Comparison of ENCODE assay signal across 8 mouse cellular contexts in genomic region chr15:97785731-97786411, GRCm38 (mm10). TPM values are rescaled to one million over a fixed set of nuclear protein-coding genes. Genes with fewer than 3 reads are reported as not detected.
DNase-seq lines count a peak whose midpoint lies in the region; ATAC-seq and TF ChIP-seq lines count a peak whose summit lies in the region.

No protein-coding gene starts in this region.

- H3K4me1 ChIP-seq in intestine, embryonic 15.5 days (replicated peaks), result peaks cover 24% of the 10 kb centered on the region
- H3K4me1 ChIP-seq in intestine, embryonic 16.5 days (ENCODE audit: control insufficient read depth, insufficient read depth, low read length), result peaks cover 12% of the 10 kb centered on the region
- H3K4me1 ChIP-seq in MEL (ENCODE audit: control insufficient read depth in 1 of 2, insufficient read depth in 2 of 2, low read length in 2 of 2), result peaks cover 12 to 53% of the 10 kb centered on the region in 2 experiments
- peaks cover 42% of the 10 kb centered on the region for H3K4me1 ChIP-seq in liver, embryonic 11.5 days (replicated peaks; ENCODE audit: control insufficient read depth, insufficient read depth, low read length)
- peaks cover 53% of the 10 kb centered on the region for H3K4me1 ChIP-seq in hindbrain, embryonic 13.5 days (replicated peaks)

- no peak overlapping the region for H3K9ac ChIP-seq in intestine, embryonic 15.5 days
- H3K9ac ChIP-seq in intestine, embryonic 16.5 days (ENCODE audit: low read depth, low read length), result no peak overlapping the region
- H3K9ac ChIP-seq in MEL (ENCODE audit: control insufficient read depth, low read depth, low read length, poor library complexity, severe bottlenecking), result peak overlapping the region; percentile 96
- H3K9ac ChIP-seq in liver, embryonic 11.5 days (ENCODE audit: low read depth, low read length), result peak overlapping the region; percentile 57
- no peak overlapping the region for H3K9ac ChIP-seq in hindbrain, embryonic 13.5 days

- no peak overlapping the region for H3K4me2 ChIP-seq in intestine, embryonic 15.5 days (replicated peaks)
- H3K4me2 ChIP-seq in intestine, embryonic 16.5 days (ENCODE audit: low read depth, low read length), result no peak overlapping the region
- H3K4me2 ChIP-seq in liver, embryonic 11.5 days, result peak overlapping the region; percentile 89
- H3K4me2 ChIP-seq in hindbrain, embryonic 13.5 days, result no peak overlapping the region

- no peak for TF ChIP-seq RAD21 in MEL (IDR thresholded peaks at IDR 0.05; ENCODE audit: low read depth, low read length)

- peaks cover 29% of the 10 kb centered on the region for H3K79me2 ChIP-seq in MEL (ENCODE audit: control insufficient read depth, insufficient read depth, low read length, poor library complexity)

- H3K4me3 ChIP-seq in intestine, embryonic 15.5 days (replicated peaks), result no peak overlapping the region
- H3K4me3 ChIP-seq in intestine, embryonic 16.5 days (ENCODE audit: low read length), result no peak overlapping the region
- peak overlapping the region; percentile 90 to 91 for H3K4me3 ChIP-seq in MEL (ENCODE audit: control insufficient read depth in 1 of 2, insufficient read depth in 1 of 2, low read depth in 2 of 2, low read length in 2 of 2)
- peak overlapping the region; percentile 94 for H3K4me3 ChIP-seq in liver, embryonic 11.5 days (ENCODE audit: low read depth, low read length)
- H3K4me3 ChIP-seq in hindbrain, embryonic 13.5 days, result no peak overlapping the region

- peak in 1 of 3 experiments; percentile 14; a peak in 1 of 6 replicates for TF ChIP-seq CTCF in MEL (IDR thresholded peaks at IDR 0.05 in 2 of 3, conservative IDR thresholded peaks at IDR 0.05 in 1 of 3; ENCODE audit: control insufficient read depth in 1 of 3, insufficient read depth in 1 of 3, low read depth in 2 of 3, low read length in 3 of 3, poor library complexity in 1 of 3, severe bottlenecking in 1 of 3)

- peak; percentile 7; the same call in 1 of the 2 replicates for ATAC-seq in intestine, embryonic 15.5 days
- no peak for ATAC-seq in intestine, embryonic 16.5 days
- peak; percentile 70 for ATAC-seq in erythroblast, adult 5-6 weeks (replicated peaks; ENCODE audit: low FRiP score, poor library complexity, severe bottlenecking)
- ATAC-seq in liver, embryonic 11.5 days (replicated peaks; ENCODE audit: low FRiP score), result peak; percentile 59
- no peak for ATAC-seq in hindbrain, embryonic 13.5 days (ENCODE audit: low FRiP score)

- TF ChIP-seq EP300 in MEL (IDR thresholded peaks at IDR 0.05; ENCODE audit: low read depth in 1 of 2, low read length in 2 of 2), result no peak

- no peak overlapping the region for H3K27ac ChIP-seq in intestine, embryonic 15.5 days
- H3K27ac ChIP-seq in intestine, embryonic 16.5 days (ENCODE audit: low read length), result no peak overlapping the region
- H3K27ac ChIP-seq in MEL (ENCODE audit: control insufficient read depth, low read depth, low read length), result peak overlapping the region; percentile 94
- H3K27ac ChIP-seq in liver, embryonic 11.5 days (ENCODE audit: low read depth, low read length), result peak overlapping the region; percentile 91
- H3K27ac ChIP-seq in hindbrain, embryonic 13.5 days, result no peak overlapping the region

- no peaks in the 10 kb centered on the region for H3K27me3 ChIP-seq in intestine, embryonic 15.5 days (replicated peaks)
- no peaks in the 10 kb centered on the region for H3K27me3 ChIP-seq in intestine, embryonic 16.5 days (replicated peaks; ENCODE audit: control insufficient read depth, insufficient read depth, low read length)
- H3K27me3 ChIP-seq in MEL (ENCODE audit: control insufficient read depth in 1 of 2, insufficient read depth in 2 of 2, low read length in 2 of 2), result no peaks in the 10 kb centered on the region
- H3K27me3 ChIP-seq in liver, embryonic 11.5 days (replicated peaks; ENCODE audit: control insufficient read depth, insufficient read depth, low read length), result peaks cover 5% of the 10 kb centered on the region
- peaks cover 18% of the 10 kb centered on the region for H3K27me3 ChIP-seq in hindbrain, embryonic 13.5 days

- 81% methylated on average over 9 of the region's 9 CpGs for WGBS in intestine, embryonic 15.5 days
- 81% methylated on average over 9 of the region's 9 CpGs for WGBS in intestine, embryonic 16.5 days
- WGBS in liver, embryonic 11.5 days, result 50% methylated on average over 9 of the region's 9 CpGs
- 83% methylated on average over 9 of the region's 9 CpGs for WGBS in hindbrain, embryonic 13.5 days

- DNase-seq in MEL (ENCODE audit: low read depth, low spot score), result peak; percentile 93
- no peak for DNase-seq in liver, embryonic 11.5 days (ENCODE audit: low spot score)
- no peak for DNase-seq in retina, postnatal 1 day
- no peak for DNase-seq in T-cell, adult 2 months (ENCODE audit: low spot score)

- H3K9me3 ChIP-seq in intestine, embryonic 15.5 days, result no peaks in the 10 kb centered on the region
- no peaks in the 10 kb centered on the region for H3K9me3 ChIP-seq in intestine, embryonic 16.5 days (ENCODE audit: control insufficient read depth, low read length)
- no peaks in the 10 kb centered on the region for H3K9me3 ChIP-seq in MEL (replicated peaks; ENCODE audit: insufficient read depth, low read length)
- H3K9me3 ChIP-seq in liver, embryonic 11.5 days (ENCODE audit: control insufficient read depth, low read length), result no peaks in the 10 kb centered on the region
- H3K9me3 ChIP-seq in hindbrain, embryonic 13.5 days, result no peaks in the 10 kb centered on the region

- H3K36me3 ChIP-seq in intestine, embryonic 15.5 days, result no peaks in the 10 kb centered on the region
- no peaks in the 10 kb centered on the region for H3K36me3 ChIP-seq in intestine, embryonic 16.5 days (ENCODE audit: control insufficient read depth, insufficient read depth, low read length)
- peaks cover 0 to 51% of the 10 kb centered on the region in 2 experiments; a peak in 3 of 4 replicates for H3K36me3 ChIP-seq in MEL (ENCODE audit: control insufficient read depth in 1 of 2, insufficient read depth in 2 of 2, low read length in 2 of 2)
- no peaks in the 10 kb centered on the region; the same call in 1 of the 2 replicates for H3K36me3 ChIP-seq in liver, embryonic 11.5 days (ENCODE audit: control insufficient read depth, insufficient read depth, low read length)
- H3K36me3 ChIP-seq in hindbrain, embryonic 13.5 days, result peaks cover 8% of the 10 kb centered on the region

- peak; percentile 34 to 60; a peak in 3 of 4 replicates for TF ChIP-seq POLR2A in MEL (IDR thresholded peaks at IDR 0.05; ENCODE audit: control insufficient read depth in 1 of 2, insufficient read depth in 1 of 2, low read depth in 1 of 2, low read length in 2 of 2, poor library complexity in 1 of 2)

TF ChIP-seq in MEL, 35 proteins besides CTCF, POLR2A, EP300 and RAD21 (continues in another document):
- TF ChIP-seq TAL1 (IDR thresholded peaks at IDR 0.05; ENCODE audit: low read length), result peak; percentile 75

RNA-seq across cellular contexts. Expression of gene Slc48a1, which starts 7.6 kb away (rescaled TPM):
- polyA plus RNA-seq in intestine, embryonic 15.5 days (2015; fragmentation: Nextera tagmentation; extraction: Ambion mirVana), result 23.9 and 25.1 TPM in 2 replicates
- polyA plus RNA-seq in intestine, embryonic 16.5 days (2015; fragmentation: Nextera tagmentation; extraction: Ambion mirVana), result 25.4 and 26.9 TPM in 2 replicates
- 116 and 136 TPM in 2 replicates for total RNA-seq in MEL (2012; rRNA removed)
- polyA plus RNA-seq in MEL (2012; ENCODE audit: insufficient read depth in 1 of 2, insufficient read length in 2 of 2, low read depth in 1 of 2, low replicate concordance in 2 of 2, missing spikeins in 1 of 2), result 100 to 1,000 TPM in 1 of 2 experiments, not detected in 1; 299 TPM
- 187 and 225 TPM in 2 replicates for total RNA-seq in erythroblast, adult 5-6 weeks (2015; ENCODE audit: low replicate concordance)
- 172 and 185 TPM in 2 replicates for total RNA-seq in erythroblast, adult 5-6 weeks (2017; ENCODE audit: low replicate concordance)
- polyA plus RNA-seq in liver, embryonic 11.5 days (2014; fragmentation: Nextera tagmentation; extraction: Ambion mirVana), result 55.0 and 62.1 TPM in 2 replicates
- 59.8 and 62.9 TPM in 2 replicates for polyA plus RNA-seq in hindbrain, embryonic 13.5 days (2015; fragmentation: Nextera tagmentation; extraction: Ambion mirVana)

RNA-seq across cellular contexts. Expression of gene Rapgef3, which starts 18.1 kb away (rescaled TPM):
- 6.9 and 7.8 TPM in 2 replicates for polyA plus RNA-seq in intestine, embryonic 15.5 days (2015; fragmentation: Nextera tagmentation; extraction: Ambion mirVana)
- 7.9 and 8.5 TPM in 2 replicates for polyA plus RNA-seq in intestine, embryonic 16.5 days (2015; fragmentation: Nextera tagmentation; extraction: Ambion mirVana)
- total RNA-seq in MEL (2012; rRNA removed), result 4.0 and 7.4 TPM in 2 replicates
- polyA plus RNA-seq in MEL (2012; ENCODE audit: insufficient read depth in 1 of 2, insufficient read length in 2 of 2, low read depth in 1 of 2, low replicate concordance in 2 of 2, missing spikeins in 1 of 2), result 1 to 10 TPM in 1 of 2 experiments, not detected in 1; 6.6 TPM
- total RNA-seq in erythroblast, adult 5-6 weeks (2015; ENCODE audit: low replicate concordance), result not detected in 2 replicates
- total RNA-seq in erythroblast, adult 5-6 weeks (2017; ENCODE audit: low replicate concordance), result 2.3 and 2.6 TPM in 2 replicates
- polyA plus RNA-seq in liver, embryonic 11.5 days (2014; fragmentation: Nextera tagmentation; extraction: Ambion mirVana), result 4.1 and 4.5 TPM in 2 replicates
- 10.4 and 10.8 TPM in 2 replicates for polyA plus RNA-seq in hindbrain, embryonic 13.5 days (2015; fragmentation: Nextera tagmentation; extraction: Ambion mirVana)

RNA-seq across cellular contexts. Expression of gene Endou, which starts 54.7 kb away (rescaled TPM):
- 0.09 and 0.21 TPM in 2 replicates for polyA plus RNA-seq in intestine, embryonic 15.5 days (2015; fragmentation: Nextera tagmentation; extraction: Ambion mirVana)
- polyA plus RNA-seq in intestine, embryonic 16.5 days (2015; fragmentation: Nextera tagmentation; extraction: Ambion mirVana), result 0.09 and 0.22 TPM in 2 replicates
- 0.07 and 0.08 TPM in 2 replicates for total RNA-seq in MEL (2012; rRNA removed)
- polyA plus RNA-seq in MEL (2012; ENCODE audit: insufficient read depth in 1 of 2, insufficient read length in 2 of 2, low read depth in 1 of 2, low replicate concordance in 2 of 2, missing spikeins in 1 of 2), result under 1 TPM in 1 of 2 experiments, not detected in 1; 0.10 TPM
- total RNA-seq in erythroblast, adult 5-6 weeks (2015; ENCODE audit: low replicate concordance), result not detected in 2 replicates
- not detected in 2 replicates for total RNA-seq in erythroblast, adult 5-6 weeks (2017; ENCODE audit: low replicate concordance)
- not detected in 2 replicates for polyA plus RNA-seq in liver, embryonic 11.5 days (2014; fragmentation: Nextera tagmentation; extraction: Ambion mirVana)
- 0.21 and 0.29 TPM in 2 replicates for polyA plus RNA-seq in hindbrain, embryonic 13.5 days (2015; fragmentation: Nextera tagmentation; extraction: Ambion mirVana)

RNA-seq across cellular contexts. Expression of gene Hdac7, which starts 58.4 kb away (rescaled TPM):
- polyA plus RNA-seq in intestine, embryonic 15.5 days (2015; fragmentation: Nextera tagmentation; extraction: Ambion mirVana), result 18.0 and 20.6 TPM in 2 replicates
- polyA plus RNA-seq in intestine, embryonic 16.5 days (2015; fragmentation: Nextera tagmentation; extraction: Ambion mirVana), result 15.8 and 18.2 TPM in 2 replicates
- 100 and 102 TPM in 2 replicates for total RNA-seq in MEL (2012; rRNA removed)
- 100 to 1,000 TPM in 1 of 2 experiments, not detected in 1; 389 TPM for polyA plus RNA-seq in MEL (2012; ENCODE audit: insufficient read depth in 1 of 2, insufficient read length in 2 of 2, low read depth in 1 of 2, low replicate concordance in 2 of 2, missing spikeins in 1 of 2)
- 3.5 and 7.7 TPM in 2 replicates for total RNA-seq in erythroblast, adult 5-6 weeks (2015; ENCODE audit: low replicate concordance)
- total RNA-seq in erythroblast, adult 5-6 weeks (2017; ENCODE audit: low replicate concordance), result 1.1 and 3.8 TPM in 2 replicates
- polyA plus RNA-seq in liver, embryonic 11.5 days (2014; fragmentation: Nextera tagmentation; extraction: Ambion mirVana), result 28.1 and 33.5 TPM in 2 replicates
- polyA plus RNA-seq in hindbrain, embryonic 13.5 days (2015; fragmentation: Nextera tagmentation; extraction: Ambion mirVana), result 27.9 and 28.1 TPM in 2 replicates

Comparison
In these comparisons a context has a peak if more than half of its experiments do, and no peak if none do; other contexts are left out.
1. ATAC-seq: peak in intestine, embryonic 15.5 days (single experiment), erythroblast, adult 5-6 weeks (single experiment) and liver, embryonic 11.5 days (single experiment); none in intestine, embryonic 16.5 days (single experiment) and hindbrain, embryonic 13.5 days (single experiment).
2. H3K27ac ChIP-seq: peak in MEL (single experiment) and liver, embryonic 11.5 days (single experiment); none in intestine, embryonic 15.5 days (single experiment), intestine, embryonic 16.5 days (single experiment) and hindbrain, embryonic 13.5 days (single experiment).
3. H3K4me3 ChIP-seq: peak in MEL (2 of 2) and liver, embryonic 11.5 days (single experiment); none in intestine, embryonic 15.5 days (single experiment), intestine, embryonic 16.5 days (single experiment) and hindbrain, embryonic 13.5 days (single experiment).
4. H3K9ac ChIP-seq: peak in MEL (single experiment) and liver, embryonic 11.5 days (single experiment); none in intestine, embryonic 15.5 days (single experiment), intestine, embryonic 16.5 days (single experiment) and hindbrain, embryonic 13.5 days (single experiment).